Mouse (Mus musculus) WW6 (cell line): ENCODE measurements around the gene Cdkn2c.
A peak's percentile ranks its signal among the peaks of the same experiment; 100 is the strongest.
"Not testable (repeated sequence)": the region's sequence is repeated elsewhere in the genome, so short reads cannot be mapped to it uniquely, and the experiment has no call there.

Experiments used
- DNase-seq: peaks from one replicate; pipeline ENCODE4 v3.0.0-alpha.2; 2013; ENCODE audit warnings: low read depth, low spot score

Gene Cdkn2c

GRCm38 (mm10) chr4:109666461-109667269 is at the start of gene Cdkn2c:
TSS of gene Cdkn2c (minus strand) at chr4:109667189.
- no peak for DNase-seq

GRCm38 (mm10) chr4:109705349-109705748 is 38.4 kb upstream of the Cdkn2c start:
- DNase-seq: no peak

GRCm38 (mm10) chr4:109703568-109703967 is 36.6 kb upstream of the Cdkn2c start:
- DNase-seq: no peak

GRCm38 (mm10) chr4:109700727-109701126 is 33.7 kb upstream of the Cdkn2c start:
- not testable (repeated sequence) for DNase-seq

- DNase-seq: no peak
Observed at GRCm38 (mm10) chr4:109692674-109693073, 25.7 kb upstream of the Cdkn2c start.

- DNase-seq: no peak
Observed at GRCm38 (mm10) chr4:109683561-109683960, 16.6 kb upstream of the Cdkn2c start.

- no peak for DNase-seq
Observed at GRCm38 (mm10) chr4:109677221-109677620, 10.2 kb upstream of the Cdkn2c start.

GRCm38 (mm10) chr4:109676218-109677215 is 9.5 kb upstream of the Cdkn2c start, which contains the start of gene Faf1:
TSS of gene Faf1 (plus strand) at chr4:109676588.
- peak; percentile 94 for DNase-seq

GRCm38 (mm10) chr4:109674097-109674496 is 7.1 kb upstream of the Cdkn2c start:
- no peak for DNase-seq

- no peak for DNase-seq
Observed at GRCm38 (mm10) chr4:109671941-109672340, 5.0 kb upstream of the Cdkn2c start.

GRCm38 (mm10) chr4:109670213-109670612 is 3.2 kb upstream of the Cdkn2c start:
- DNase-seq: no peak

- no peak for DNase-seq
Observed at GRCm38 (mm10) chr4:109667518-109667917, 529 bp upstream of the Cdkn2c start.

- no peak for DNase-seq
Observed at GRCm38 (mm10) chr4:109665982-109666460, 968 bp downstream of the Cdkn2c start.

- DNase-seq: no peak
Observed at GRCm38 (mm10) chr4:109665101-109665981, 1.6 kb downstream of the Cdkn2c start.

- DNase-seq: no peak
Observed at GRCm38 (mm10) chr4:109664091-109664490, 2.9 kb downstream of the Cdkn2c start.

- DNase-seq: no peak
Observed at GRCm38 (mm10) chr4:109662271-109662670, 4.7 kb downstream of the Cdkn2c start.

- DNase-seq: no peak
Observed at GRCm38 (mm10) chr4:109661183-109661582, 5.8 kb downstream of the Cdkn2c start.

GRCm38 (mm10) chr4:109660568-109660967 is 6.4 kb downstream of the Cdkn2c start:
- DNase-seq: no peak

GRCm38 (mm10) chr4:109659571-109659970 is 7.4 kb downstream of the Cdkn2c start:
- DNase-seq: no peak

GRCm38 (mm10) chr4:109658826-109659225 is 8.2 kb downstream of the Cdkn2c start:
- no peak for DNase-seq
